Mouse (Mus musculus): Measurements from ENCODE around the gene Tmem131l.
"Not testable (repeated sequence)": the region's sequence is repeated elsewhere in the genome, so short reads cannot be mapped to it uniquely, and the experiment has no call there.

The Tmem131l gene

GRCm38 (mm10) chr3:83915102-83915501 is 124.9 kb downstream of the Tmem131l start:
- no peak for DNase-seq (ENCODE audit: low read depth)

- no peak for DNase-seq (ENCODE audit: low read depth)
Observed at GRCm38 (mm10) chr3:83910707-83911106, 129.3 kb downstream of the Tmem131l start.

GRCm38 (mm10) chr3:83906185-83906584 is 133.8 kb downstream of the Tmem131l start:
- DNase-seq (ENCODE audit: low read depth), result no peak

GRCm38 (mm10) chr3:83905161-83905560 is 134.8 kb downstream of the Tmem131l start:
- DNase-seq (ENCODE audit: low read depth), result no peak

GRCm38 (mm10) chr3:83904176-83904958 is 135.6 kb downstream of the Tmem131l start:
- DNase-seq (ENCODE audit: low read depth), result no peak

GRCm38 (mm10) chr3:83902943-83903342 is 137.0 kb downstream of the Tmem131l start:
- DNase-seq (ENCODE audit: low read depth), result no peak

- DNase-seq (ENCODE audit: low read depth), result no peak
Observed at GRCm38 (mm10) chr3:83902459-83902858, 137.5 kb downstream of the Tmem131l start.

GRCm38 (mm10) chr3:83900756-83901373 is 139.1 kb downstream of the Tmem131l start:
- DNase-seq (ENCODE audit: low read depth), result no peak

- DNase-seq (ENCODE audit: low read depth), result peak; percentile 22
Observed at GRCm38 (mm10) chr3:83899556-83899955, 140.4 kb downstream of the Tmem131l start.

- no peak for DNase-seq (ENCODE audit: low read depth)
Observed at GRCm38 (mm10) chr3:83898246-83898645, 141.7 kb downstream of the Tmem131l start.

GRCm38 (mm10) chr3:83895811-83896210 is 144.2 kb downstream of the Tmem131l start:
- DNase-seq (ENCODE audit: low read depth), result no peak

GRCm38 (mm10) chr3:83895111-83895510 is 144.9 kb downstream of the Tmem131l start:
- no peak for DNase-seq (ENCODE audit: low read depth)

- DNase-seq (ENCODE audit: low read depth), result no peak
Observed at GRCm38 (mm10) chr3:83885163-83885562, 154.8 kb downstream of the Tmem131l start.

GRCm38 (mm10) chr3:83879261-83880050 is 160.5 kb downstream of the Tmem131l start:
- not testable (repeated sequence) for DNase-seq (ENCODE audit: low read depth)

- DNase-seq (ENCODE audit: low read depth), result no peak
Observed at GRCm38 (mm10) chr3:83878801-83879200, 161.2 kb downstream of the Tmem131l start.

- DNase-seq (ENCODE audit: low read depth), result no peak
Observed at GRCm38 (mm10) chr3:83876299-83876698, 163.7 kb downstream of the Tmem131l start.

- not testable (repeated sequence) for DNase-seq (ENCODE audit: low read depth)
Observed at GRCm38 (mm10) chr3:83875078-83875477, 164.9 kb downstream of the Tmem131l start.

- DNase-seq (ENCODE audit: low read depth), result not testable (repeated sequence)
Observed at GRCm38 (mm10) chr3:83872853-83873252, 167.1 kb downstream of the Tmem131l start.

GRCm38 (mm10) chr3:83871962-83872361 is 168.0 kb downstream of the Tmem131l start:
- DNase-seq (ENCODE audit: low read depth), result not testable (repeated sequence)

- not testable (repeated sequence) for DNase-seq (ENCODE audit: low read depth)
Observed at GRCm38 (mm10) chr3:83871559-83871958, 168.4 kb downstream of the Tmem131l start.

GRCm38 (mm10) chr3:83869776-83870175 is 170.2 kb downstream of the Tmem131l start:
- no peak for DNase-seq (ENCODE audit: low read depth)

GRCm38 (mm10) chr3:83867026-83867425 is 172.9 kb downstream of the Tmem131l start:
- not testable (repeated sequence) for DNase-seq (ENCODE audit: low read depth)

- no peak for DNase-seq (ENCODE audit: low read depth)
Observed at GRCm38 (mm10) chr3:83865216-83865615, 174.8 kb downstream of the Tmem131l start.
